Mouse (Mus musculus) liver, postnatal 0 days (tissue): Measurements from ENCODE around the gene Golph3.

Experiments used
- CTCF ChIP-seq: sonication (generic); IDR thresholded peaks from 2 replicates; pipeline ENCODE4 v1.5.1; 2016; ENCODE audit warnings: antibody characterized with exemption, low read depth
- EP300 ChIP-seq: IDR thresholded peaks from 2 replicates; pipeline ENCODE4 v1.6.1; 2016; ENCODE audit warnings: antibody characterized with exemption, low read depth, mild to moderate bottlenecking

- no peak for TF ChIP-seq EP300
- TF ChIP-seq CTCF = no peak
Observed at GRCm38 (mm10) chr15:12365416-12366071, 44.3 kb downstream of the Golph3 start.
